Mouse (Mus musculus) kidney, embryonic 14.5 days (tissue): ENCODE results near the gene Ttyh2. TPM values are rescaled to one million over a fixed set of nuclear protein-coding genes. Genes with fewer than 3 reads are reported as not detected.

Experiments
- ATAC-seq: fragments of 200-750 bp; cut with Nextera tagmentation; 2 replicates; pipeline ENCODE4 v1.8.0; 2017; ENCODE audit warnings: moderate number of reproducible peaks, mild to moderate bottlenecking, moderate TSS enrichment, moderate library complexity; ENCODE audit not compliant: low FRiP score, low TSS enrichment
- H3K27ac ChIP-seq: fragments of 300-500 bp; sonication (generic); 2 replicates; pipeline ENCODE4 v1.5.1; 2014; ENCODE audit warnings: low read depth, mild to moderate bottlenecking, low read length, moderate library complexity, mixed read lengths
- H3K27me3 ChIP-seq: fragments of 300-500 bp; sonication (generic); 2 replicates; pipeline ENCODE4 v1.6.1; 2014; ENCODE audit warnings: mild to moderate bottlenecking, low read length; ENCODE audit not compliant: control insufficient read depth, insufficient read depth
- H3K36me3 ChIP-seq: fragments of 300-500 bp; sonication (generic); 2 replicates; pipeline ENCODE4 v1.6.1; 2014; ENCODE audit warnings: low read length, mixed read lengths; ENCODE audit not compliant: control insufficient read depth, insufficient read depth
- H3K4me1 ChIP-seq: fragments of 300-500 bp; sonication (generic); 2 replicates; pipeline ENCODE4 v1.6.1; 2014; ENCODE audit warnings: low read length, mixed read lengths; ENCODE audit not compliant: control insufficient read depth, insufficient read depth
- H3K4me2 ChIP-seq: fragments of 300-500 bp; sonication (generic); replicated peaks from 2 replicates; pipeline ENCODE4 v1.6.1; 2014; ENCODE audit warnings: low read depth, mild to moderate bottlenecking, low read length
- H3K4me3 ChIP-seq: fragments of 300-500 bp; sonication (generic); 2 replicates; pipeline ENCODE4 v1.5.1; 2014; ENCODE audit warnings: mild to moderate bottlenecking, low read length
- H3K9ac ChIP-seq: fragments of 300-500 bp; sonication (generic); 2 replicates; pipeline ENCODE4 v1.6.1; 2014; ENCODE audit warnings: low read depth, mild to moderate bottlenecking, low read length, moderate library complexity
- H3K9me3 ChIP-seq: fragments of 300-500 bp; sonication (generic); 2 replicates; pipeline ENCODE4 v1.6.1; 2016; ENCODE audit warnings: low read length; ENCODE audit not compliant: control insufficient read depth
- WGBS: fragments of 180-500 bp; shearing (Covaris S2); extraction: QIAGEN DNeasy Blood & Tissue Kit; methylation state at CpG from one replicate; pipeline ENCODE4 v1.1.7; 2014; 5-methylcytosine and 5-hydroxymethylcytosine counted together
- polyA plus RNA-seq: library from polyadenylated mRNA; unstranded; fragments of >200 nt; fragmentation: Nextera tagmentation; extraction: Ambion mirVana; gene quantifications from 2 replicates; pipeline ENCODE4 v1.2.1, GENCODE M21; 2014

The Ttyh2 gene
- polyA plus RNA-seq, 1 experiment from 2014 or later = 10.4 TPM

GRCm38 (mm10) chr11:114682321-114682900 lies 7.2 kb downstream of the Ttyh2 start:
- peaks cover 28% of the 10 kb centered on the region; the same call in 1 of the 2 replicates for H3K4me1 ChIP-seq
- no peak overlapping the region for H3K4me2 ChIP-seq
- no peak overlapping the region for H3K4me3 ChIP-seq
- H3K36me3 ChIP-seq = no peaks in the 10 kb centered on the region
- H3K27me3 ChIP-seq = no peaks in the 10 kb centered on the region
- ATAC-seq = no peak
- H3K9me3 ChIP-seq = no peaks in the 10 kb centered on the region
- H3K9ac ChIP-seq = no peak overlapping the region
- no peak overlapping the region for H3K27ac ChIP-seq
- 92% methylated on average over 13 of the region's 13 CpGs for WGBS

- 88% methylated on average over 10 of the region's 10 CpGs for WGBS
- no peak overlapping the region for H3K4me2 ChIP-seq
- H3K4me3 ChIP-seq = no peak overlapping the region
- no peak for ATAC-seq
- H3K4me1 ChIP-seq = peaks cover 28% of the 10 kb centered on the region; the same call in 1 of the 2 replicates
- no peak overlapping the region for H3K9ac ChIP-seq
- no peaks in the 10 kb centered on the region for H3K27me3 ChIP-seq
- no peaks in the 10 kb centered on the region for H3K36me3 ChIP-seq
- H3K9me3 ChIP-seq = no peaks in the 10 kb centered on the region
- H3K27ac ChIP-seq = no peak overlapping the region
Observed at GRCm38 (mm10) chr11:114683029-114683721, 7.9 kb downstream of the Ttyh2 start.

GRCm38 (mm10) chr11:114683722-114684621 lies 8.7 kb downstream of the Ttyh2 start:
- no peak overlapping the region for H3K9ac ChIP-seq
- no peak overlapping the region for H3K4me3 ChIP-seq
- no peak overlapping the region for H3K4me2 ChIP-seq
- 66% methylated on average over 20 of the region's 20 CpGs for WGBS
- H3K4me1 ChIP-seq = peaks cover 28% of the 10 kb centered on the region; the same call in 1 of the 2 replicates
- no peaks in the 10 kb centered on the region for H3K27me3 ChIP-seq
- ATAC-seq = no peak
- H3K27ac ChIP-seq = no peak overlapping the region
- H3K36me3 ChIP-seq = no peaks in the 10 kb centered on the region
- no peaks in the 10 kb centered on the region for H3K9me3 ChIP-seq

GRCm38 (mm10) chr11:114684627-114685373 lies 9.6 kb downstream of the Ttyh2 start:
- Histone ChIP-seq H3K27ac (no peak overlapping the region), H3K4me3 (no peak overlapping the region), H3K27me3 (no peaks in the 10 kb centered on the region), H3K9me3 (no peaks in the 10 kb centered on the region), H3K4me2 (no peak overlapping the region), H3K36me3 (no peaks in the 10 kb centered on the region), H3K9ac (no peak overlapping the region), H3K4me1 (peaks cover 26% of the 10 kb centered on the region; the same call in 1 of the 2 replicates)
- no peak for ATAC-seq
- WGBS = 70% methylated on average over 14 of the region's 14 CpGs

- no peak for ATAC-seq
- no peak overlapping the region for H3K9ac ChIP-seq
- no peaks in the 10 kb centered on the region for H3K36me3 ChIP-seq
- H3K4me1 ChIP-seq = peaks cover 19% of the 10 kb centered on the region; the same call in 1 of the 2 replicates
- no peaks in the 10 kb centered on the region for H3K27me3 ChIP-seq
- no peaks in the 10 kb centered on the region for H3K9me3 ChIP-seq
- no peak overlapping the region for H3K27ac ChIP-seq
- H3K4me2 ChIP-seq = no peak overlapping the region
- no peak overlapping the region for H3K4me3 ChIP-seq
- 82% methylated on average over 9 of the region's 9 CpGs for WGBS
Observed at GRCm38 (mm10) chr11:114685526-114686040, 10.4 kb downstream of the Ttyh2 start.

- Histone ChIP-seq H3K36me3 (no peaks in the 10 kb centered on the region), H3K4me2 (no peak overlapping the region), H3K4me3 (no peak overlapping the region), H3K27me3 (no peaks in the 10 kb centered on the region), H3K27ac (no peak overlapping the region), H3K9ac (no peak overlapping the region), H3K9me3 (no peaks in the 10 kb centered on the region), H3K4me1 (peaks cover 13% of the 10 kb centered on the region; the same call in 1 of the 2 replicates)
- 90% methylated on average over 16 of the region's 16 CpGs for WGBS
- no peak for ATAC-seq
Observed at GRCm38 (mm10) chr11:114686221-114686959, 11.2 kb downstream of the Ttyh2 start.

GRCm38 (mm10) chr11:114687574-114688188 lies 12.4 kb downstream of the Ttyh2 start:
- ATAC-seq = no peak
- peaks cover 13% of the 10 kb centered on the region; the same call in 1 of the 2 replicates for H3K4me1 ChIP-seq
- H3K9ac ChIP-seq = no peak overlapping the region
- no peak overlapping the region for H3K4me2 ChIP-seq
- no peak overlapping the region for H3K27ac ChIP-seq
- no peaks in the 10 kb centered on the region for H3K27me3 ChIP-seq
- no peaks in the 10 kb centered on the region for H3K36me3 ChIP-seq
- 27% methylated on average over 10 of the region's 10 CpGs for WGBS
- H3K4me3 ChIP-seq = no peak overlapping the region
- H3K9me3 ChIP-seq = no peaks in the 10 kb centered on the region
